Mouse (Mus musculus) kidney, postnatal 4 days (tissue): ENCODE data around the gene Sugp2.
"Not testable (repeated sequence)": the region's sequence is repeated elsewhere in the genome, so short reads cannot be mapped to it uniquely, and the experiment has no call there.

Experiments used
- DNase-seq, 2 experiments: peaks; one replicate each; pipeline ENCODE4 v3.0.0; 2021; ENCODE audit warnings: mixed read lengths in 2 of 2

Sugp2 gene

DNA sequence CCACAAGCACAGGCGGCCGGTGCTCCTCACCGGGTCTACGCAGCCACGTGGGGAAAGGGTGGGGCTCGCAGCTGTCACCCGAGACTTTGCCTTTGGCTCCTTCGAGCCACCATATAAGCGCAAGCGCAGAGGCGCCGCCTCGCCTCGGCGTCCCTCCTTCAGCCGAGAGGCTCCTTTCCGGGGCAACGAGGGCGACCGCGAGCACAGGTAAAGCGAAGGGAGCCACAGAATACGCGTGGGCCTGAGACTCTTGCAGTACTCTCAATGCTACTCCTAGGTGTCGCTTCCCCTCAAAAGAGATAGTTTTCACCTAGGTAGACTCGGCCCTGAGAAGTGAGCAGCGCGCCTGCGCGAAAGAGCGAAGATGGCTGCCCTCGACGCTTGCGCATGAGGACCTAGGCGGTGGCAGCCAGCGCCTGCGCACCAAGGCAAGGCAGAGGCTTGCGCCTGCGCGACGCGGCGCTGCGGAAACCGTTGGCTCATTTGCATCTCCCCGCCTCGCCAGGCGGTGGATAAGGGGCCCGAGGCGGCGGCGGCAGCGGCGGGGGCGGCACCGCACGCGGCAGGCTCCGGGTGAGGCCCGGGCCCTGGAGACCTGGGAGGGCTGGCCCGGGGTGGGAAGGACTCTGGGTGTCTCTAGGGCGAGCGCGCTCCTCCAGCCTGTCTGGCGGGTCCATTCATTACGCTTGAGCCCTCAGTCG lies at the start of gene Sugp2, which contains the start of gene Armc6:
Sugp2 (plus strand) TSS at position 147 of the 701 bp plus-strand sequence.
Armc6 (minus strand) TSS at position 387 of the 701 bp plus-strand sequence.
- peak; percentile 95 to 97 for DNase-seq

DNA sequence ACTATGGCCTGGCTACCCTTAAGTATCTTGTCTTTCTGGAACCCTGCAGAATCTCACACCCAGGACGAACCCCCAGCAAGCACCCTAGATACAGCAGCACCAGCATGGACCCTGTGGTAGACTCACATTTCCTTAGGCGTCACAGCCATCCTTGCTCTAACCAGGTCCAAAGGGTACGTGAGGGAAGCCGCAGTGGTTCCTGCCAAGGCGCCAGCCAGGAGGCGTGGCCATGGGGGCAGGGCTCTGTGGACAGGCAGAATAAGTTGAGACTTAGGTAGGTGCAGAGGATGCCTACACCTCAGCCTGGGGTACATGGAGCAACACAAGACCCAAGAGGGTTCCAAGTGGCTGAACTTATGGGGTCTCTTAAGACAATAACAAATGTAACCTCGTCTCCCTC lies 45.3 kb upstream of the Sugp2 start:
- peak; percentile 58 to 71 for DNase-seq

DNA sequence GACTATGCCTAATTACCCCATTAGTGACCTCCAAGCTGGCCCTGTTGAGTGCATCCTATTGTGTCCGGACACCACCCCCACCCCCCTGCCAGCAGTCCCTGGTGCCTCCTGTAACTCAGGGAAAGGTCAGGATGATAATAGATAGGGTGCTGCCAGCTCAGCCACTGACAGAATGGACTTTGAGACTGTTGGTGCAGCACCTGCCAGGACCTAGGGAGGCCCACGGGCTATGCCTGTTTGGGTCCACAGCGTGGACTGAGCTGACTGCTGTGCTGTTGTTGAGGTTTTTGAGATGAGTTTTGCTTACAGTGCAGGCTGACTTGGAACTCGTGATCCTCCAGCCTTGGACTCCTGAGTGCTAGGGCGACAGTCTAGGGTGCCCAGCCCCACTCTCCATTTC lies 40.8 kb upstream of the Sugp2 start:
- DNase-seq = peak in 1 of 2 experiments; percentile 50

DNA sequence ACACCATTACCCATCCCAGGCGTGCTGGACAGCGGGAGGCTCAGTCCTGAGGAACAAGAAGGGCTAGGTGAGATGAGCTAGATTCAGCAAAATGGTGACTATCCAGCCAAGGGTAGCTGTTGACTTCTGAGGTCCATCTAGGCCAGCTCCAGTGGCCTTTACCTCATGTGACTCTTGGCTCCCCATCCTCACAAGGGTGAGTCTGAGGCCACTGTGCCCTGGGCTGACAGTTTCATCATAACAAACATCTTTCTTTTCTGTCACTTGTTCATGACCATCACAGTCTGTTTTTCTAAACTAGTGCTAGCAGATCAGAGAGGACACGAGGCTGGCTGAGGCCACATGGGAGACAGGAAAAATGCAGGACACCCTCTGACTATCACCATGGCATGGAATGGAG lies 39.8 kb upstream of the Sugp2 start:
- no peak for DNase-seq

DNA sequence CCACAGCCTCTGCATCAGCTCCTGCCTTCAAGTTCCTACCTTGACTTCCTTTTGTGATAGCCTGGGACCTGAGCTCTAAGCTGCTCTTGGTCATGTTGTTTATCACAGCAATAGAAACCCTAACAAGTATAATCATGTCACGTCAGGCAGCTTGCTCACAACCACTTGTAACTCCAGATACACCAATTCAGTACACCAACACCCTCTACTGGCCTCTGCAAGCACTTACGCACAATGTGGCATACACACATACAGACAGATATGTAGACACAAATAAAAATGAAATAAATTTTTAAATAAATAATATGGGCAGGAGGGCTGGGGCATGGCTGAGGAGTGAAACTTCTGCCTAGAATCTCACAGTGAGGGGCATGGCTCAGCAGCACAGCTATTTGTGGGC lies 38.3 kb upstream of the Sugp2 start:
- no peak for DNase-seq

DNA sequence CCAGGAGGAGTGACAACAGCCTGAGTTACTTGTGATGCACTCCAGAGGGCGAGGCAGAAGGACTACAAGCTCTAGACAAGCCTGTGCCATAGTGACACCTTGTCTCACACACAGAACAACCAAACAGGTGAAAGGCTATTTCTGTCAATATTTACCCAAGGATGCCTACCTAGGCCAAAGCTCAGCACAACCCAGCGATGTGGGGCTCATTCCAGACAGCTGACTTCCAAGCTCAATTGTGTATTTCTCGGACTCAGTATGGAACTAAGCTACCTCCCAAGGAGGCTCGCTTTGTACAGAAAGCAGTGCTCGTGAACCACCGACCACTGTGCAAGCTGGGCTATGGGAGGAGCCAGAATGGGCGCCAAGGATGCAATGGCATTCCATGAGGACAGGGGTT lies 36.4 kb upstream of the Sugp2 start:
- no peak for DNase-seq

DNA sequence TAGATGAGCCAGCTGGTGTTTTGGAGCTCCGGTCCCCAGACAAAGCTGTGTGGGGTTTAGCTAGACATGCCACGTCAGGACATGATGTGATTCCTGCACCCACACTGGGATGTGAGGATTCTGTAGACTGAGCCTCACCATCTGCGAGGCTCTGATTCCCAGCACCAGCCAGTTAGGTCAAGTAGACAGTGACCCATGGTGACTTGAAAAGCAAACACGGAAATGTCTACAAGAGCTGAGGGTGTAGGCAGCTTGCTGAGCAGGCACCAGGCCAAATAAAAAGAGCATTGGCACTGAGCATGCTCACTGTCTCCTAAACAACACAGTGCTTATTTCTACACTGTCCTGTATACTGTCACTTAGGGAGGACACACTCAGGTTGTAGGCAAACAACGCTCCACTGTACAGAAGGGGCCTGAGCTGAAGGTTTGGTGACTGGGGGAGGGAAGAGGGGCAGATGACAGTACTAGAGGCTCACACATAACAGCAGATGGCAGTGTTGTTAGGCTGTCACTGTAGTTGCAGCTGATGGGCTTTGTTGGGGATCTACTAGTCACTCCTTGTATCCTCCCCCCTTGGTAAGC lies 33.8 kb upstream of the Sugp2 start:
- peak in 1 of 2 experiments; percentile 27 for DNase-seq

DNA sequence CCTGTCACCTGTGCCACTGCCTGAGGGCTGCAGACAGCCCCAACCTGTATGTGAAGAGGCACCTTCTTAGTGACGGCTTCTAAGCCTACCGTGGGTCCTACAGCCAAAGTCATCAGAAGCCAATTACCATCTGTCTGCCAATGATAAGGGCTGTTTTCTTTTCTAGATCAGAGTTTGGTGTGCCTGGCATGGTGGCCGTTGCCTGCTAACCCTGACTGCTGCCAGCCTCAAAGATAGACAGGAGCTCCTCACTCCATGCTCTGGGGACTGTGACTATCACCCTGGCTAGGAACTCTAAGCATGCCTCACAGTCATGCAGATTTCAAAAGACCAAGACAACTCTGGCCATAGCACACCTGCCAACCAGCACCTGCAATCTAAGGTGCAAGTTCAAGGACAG lies 32.6 kb upstream of the Sugp2 start:
- no peak for DNase-seq

DNA sequence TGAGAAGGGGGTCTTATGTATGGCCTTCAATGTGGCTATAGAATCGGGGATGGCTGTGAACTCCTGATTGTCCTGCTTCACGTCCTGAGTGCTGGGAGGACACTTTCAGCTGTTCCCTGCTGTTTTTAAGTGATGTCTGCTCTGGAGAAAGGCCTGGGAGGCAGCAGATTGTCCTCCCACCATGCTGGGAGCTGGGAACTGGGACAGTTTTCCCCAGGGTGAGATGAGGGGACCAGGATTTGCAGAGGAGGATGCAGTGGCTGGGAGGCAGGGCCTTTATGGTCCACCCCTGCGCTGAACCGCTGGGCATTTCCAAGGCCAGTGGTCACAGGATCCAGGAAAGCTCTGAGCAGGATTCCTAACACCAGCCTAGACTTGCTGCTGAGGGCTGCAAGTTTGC lies 31.0 kb upstream of the Sugp2 start:
- no peak for DNase-seq

DNA sequence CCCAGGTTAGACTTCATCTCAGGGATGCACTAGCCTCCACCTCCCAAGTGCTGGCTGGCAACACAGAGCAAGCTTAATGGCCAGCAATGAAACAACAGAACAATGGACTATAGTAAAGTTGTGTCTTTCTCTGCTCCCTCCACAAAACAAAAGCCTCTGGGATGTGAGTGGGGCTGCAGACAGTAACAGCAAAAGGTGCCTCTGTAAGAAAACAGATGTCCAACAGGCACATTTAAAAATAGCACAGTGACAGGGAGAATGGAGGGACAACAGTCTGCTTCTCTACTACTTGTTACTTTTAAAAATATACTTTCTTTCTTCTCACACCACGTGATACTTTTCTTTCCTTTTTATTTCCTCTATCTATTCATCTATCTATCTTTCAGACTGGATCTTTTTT lies 29.3 kb upstream of the Sugp2 start:
- DNase-seq = no peak

DNA sequence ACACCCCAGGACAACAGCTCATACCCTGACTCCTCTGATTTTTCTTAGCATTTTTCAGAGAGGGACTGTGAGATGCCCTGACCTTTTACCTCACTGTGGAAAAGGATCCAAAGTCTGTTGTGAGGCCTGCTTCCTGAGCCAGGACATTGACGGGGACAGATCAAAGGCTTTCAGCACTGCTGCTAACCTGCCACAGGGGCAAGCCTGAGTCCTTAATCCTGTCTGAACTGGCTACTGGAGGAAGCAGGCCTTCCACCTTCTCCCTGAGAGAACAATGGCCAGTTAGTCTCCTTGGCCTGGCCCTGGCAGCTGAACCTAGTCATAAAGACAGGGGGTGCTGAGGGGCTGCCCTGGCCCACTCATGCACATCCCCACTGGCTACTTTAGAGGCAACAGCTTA lies 25.9 kb upstream of the Sugp2 start:
- DNase-seq = peak; percentile 20 to 46

DNA sequence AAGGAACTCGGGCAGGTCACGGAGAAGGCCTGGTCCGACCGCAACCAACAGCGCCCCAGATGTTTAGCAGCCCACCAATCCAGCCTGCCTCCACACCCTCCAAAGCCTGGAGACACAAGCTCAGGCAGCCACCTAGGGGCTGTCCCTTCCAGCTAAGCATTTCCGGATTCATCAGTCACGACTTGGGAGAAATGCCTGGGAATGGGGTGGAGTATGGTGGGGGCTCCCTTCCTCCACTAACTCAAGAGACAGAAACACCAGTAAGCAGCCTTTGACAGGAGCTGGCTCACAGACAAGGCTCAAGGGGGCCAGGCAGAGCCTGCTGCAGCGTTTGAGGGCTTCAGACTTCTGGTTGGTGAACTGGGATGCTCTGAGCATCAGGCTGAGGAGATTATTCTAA lies 23.5 kb upstream of the Sugp2 start:
- peak; percentile 38 to 61 for DNase-seq

DNA sequence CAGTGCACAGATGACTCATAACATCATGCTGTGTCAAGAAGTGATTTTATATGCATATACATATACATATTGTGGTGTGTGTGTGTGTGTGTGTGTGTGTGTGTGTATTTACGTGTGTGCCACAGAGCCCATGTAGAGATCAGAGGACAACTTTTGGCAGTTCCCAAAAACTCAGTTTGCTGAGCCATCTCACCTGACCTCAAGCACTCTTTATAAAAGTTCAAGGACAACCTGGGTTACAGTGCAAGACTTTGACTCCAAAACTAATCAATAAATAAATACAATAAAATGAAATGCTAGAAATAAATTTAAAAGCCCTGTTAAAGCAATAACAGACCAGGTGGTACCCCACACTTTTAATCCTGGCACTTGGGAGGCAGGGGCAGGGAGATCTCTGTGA lies 22.8 kb upstream of the Sugp2 start:
- DNase-seq = no peak

DNA sequence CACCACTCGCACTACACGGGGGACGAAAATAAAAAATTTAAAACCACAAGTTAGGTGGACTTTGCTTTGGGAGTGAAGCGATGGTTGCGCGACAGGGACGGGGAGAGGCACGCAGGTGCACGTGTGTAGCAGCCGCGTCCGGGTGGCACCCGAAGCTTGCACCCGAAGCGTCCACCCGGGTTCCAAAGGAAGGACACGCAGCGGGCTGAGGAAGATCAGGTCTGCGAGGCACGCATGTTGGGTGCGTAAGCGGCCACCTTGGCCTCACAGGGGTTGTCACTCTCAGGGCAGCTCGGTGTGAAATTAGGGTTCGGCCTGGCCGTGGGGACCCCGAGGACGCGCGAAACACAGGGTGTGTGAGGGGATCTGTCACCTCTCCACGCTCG lies 22.3 kb upstream of the Sugp2 start:
- DNase-seq = peak in 1 of 2 experiments; percentile 46

DNA sequence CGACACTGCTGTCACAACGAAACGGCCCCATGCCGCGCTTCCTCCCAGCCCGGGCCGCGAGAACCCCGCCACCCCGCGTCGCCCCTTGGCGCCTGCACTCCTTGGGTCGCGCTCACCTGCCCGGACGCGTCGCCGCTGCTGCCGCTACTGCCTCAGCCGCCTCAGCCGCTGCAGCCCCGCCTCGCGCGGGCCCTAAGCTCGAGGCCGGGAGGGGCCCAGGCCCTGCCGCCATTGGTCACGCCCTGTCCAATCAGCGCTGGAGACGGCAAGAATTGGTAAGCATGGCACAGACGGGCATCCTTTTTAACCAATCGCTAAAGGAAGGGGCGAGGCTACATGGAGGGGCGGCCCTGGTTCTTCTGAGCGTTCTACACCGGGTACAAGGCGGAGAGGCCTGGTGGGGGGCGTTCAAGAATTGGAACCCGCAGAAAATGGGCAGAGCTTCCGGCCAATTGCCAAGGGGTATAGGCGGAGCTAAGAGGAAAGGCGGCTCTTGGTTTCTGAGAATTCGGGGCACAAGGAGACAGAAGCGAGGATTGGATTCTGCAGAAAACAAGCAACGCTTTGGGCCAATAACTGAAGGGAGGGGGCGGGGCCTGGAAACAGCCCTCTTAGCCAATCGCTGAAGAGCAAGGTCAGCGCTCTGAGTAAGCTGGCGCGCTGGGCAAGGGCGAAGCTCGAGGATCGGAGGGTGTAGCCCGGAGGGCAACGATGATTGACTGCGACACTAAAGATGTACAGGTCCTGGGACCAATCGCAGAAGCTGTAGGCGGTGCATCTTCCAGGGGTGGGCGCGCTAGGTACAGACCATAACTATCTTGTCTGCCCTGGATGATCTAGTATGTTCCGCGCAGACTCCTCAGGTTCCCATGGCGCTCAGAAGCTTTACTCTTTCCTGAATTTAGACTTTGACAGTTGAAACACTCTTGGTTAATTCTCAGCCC lies 21.6 kb upstream of the Sugp2 start, which contains the start of gene Slc25a42:
Slc25a42 (minus strand) TSS at position 194 of the 944 bp plus-strand sequence.
- peak; percentile 95 to 98 for DNase-seq

DNA sequence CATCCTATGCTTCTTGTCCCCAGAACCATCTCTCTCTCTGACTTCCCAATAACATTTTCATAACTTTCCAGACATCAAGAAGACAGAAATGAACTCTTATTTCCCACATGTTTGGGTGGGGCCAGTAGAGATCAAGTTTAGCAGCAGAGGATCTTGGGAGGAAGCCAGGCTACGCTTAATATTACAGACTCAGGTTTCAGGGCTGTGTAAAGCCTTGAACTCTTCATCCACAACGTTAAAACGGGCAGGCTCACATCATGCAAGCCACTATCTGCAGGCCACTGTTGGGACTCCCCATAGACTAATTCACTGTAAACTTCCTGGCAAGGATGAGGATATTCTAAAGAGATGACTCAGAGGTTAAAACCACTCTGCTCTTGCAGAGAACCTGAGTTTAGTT lies 19.6 kb upstream of the Sugp2 start:
- DNase-seq = no peak

DNA sequence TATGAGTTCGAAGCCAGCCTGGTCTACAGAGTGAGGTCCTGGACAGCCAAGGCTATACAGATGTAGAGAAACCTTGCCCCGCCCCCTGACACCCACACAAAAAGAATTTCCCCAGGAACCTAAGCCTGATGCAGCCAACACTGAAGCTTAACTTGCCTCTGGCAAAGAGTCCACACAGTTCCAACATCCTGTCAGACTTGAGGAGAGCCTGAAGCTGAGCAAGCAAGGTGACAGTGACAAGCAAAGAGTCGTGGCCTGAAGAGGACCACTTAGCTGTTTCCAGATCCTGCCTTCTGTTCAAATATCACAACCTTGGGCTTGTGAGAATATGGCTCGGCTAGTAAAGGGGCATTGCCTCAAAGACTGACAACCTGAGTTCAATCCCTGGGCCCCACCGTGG lies 18.9 kb upstream of the Sugp2 start:
- DNase-seq = no peak

DNA sequence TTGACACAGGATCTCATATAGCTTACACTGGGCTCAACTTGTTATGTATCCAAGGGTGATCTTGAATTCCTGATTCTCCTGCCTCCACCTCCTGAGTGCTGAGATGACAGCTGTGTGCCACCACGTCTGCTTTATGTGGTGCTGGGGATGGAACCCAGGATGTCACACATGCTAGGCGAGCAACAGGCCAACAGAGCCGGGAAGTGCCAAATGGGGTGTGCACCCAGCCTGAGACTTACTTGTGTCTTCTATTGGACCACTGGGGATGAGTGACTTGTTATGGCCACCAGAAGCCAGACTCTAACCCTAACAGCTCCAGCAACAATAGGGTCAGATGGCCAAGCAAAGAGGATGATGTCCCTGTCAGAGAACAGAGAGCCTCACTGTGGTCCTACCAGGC lies 17.9 kb upstream of the Sugp2 start:
- DNase-seq = not testable (repeated sequence)

DNA sequence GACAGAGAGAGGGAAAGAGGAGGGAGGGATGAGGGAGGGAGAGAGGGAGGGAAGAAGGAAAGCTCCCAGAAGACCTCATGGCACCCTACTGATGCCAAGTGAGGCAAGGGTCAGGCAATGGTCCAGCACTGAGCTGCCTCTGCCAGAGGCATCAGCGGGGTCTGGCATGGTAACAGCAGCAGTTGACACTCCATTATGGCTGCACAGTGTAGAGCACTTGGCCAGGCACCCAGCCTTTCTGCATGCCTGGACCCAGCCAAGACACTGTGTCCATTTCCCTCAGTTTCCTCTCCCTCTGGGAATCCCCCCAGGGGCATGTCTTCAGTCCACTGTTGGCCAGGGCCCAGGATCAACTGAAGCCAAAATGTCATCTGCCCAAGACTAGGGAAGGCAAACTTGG lies 17.5 kb upstream of the Sugp2 start:
- DNase-seq = peak in 1 of 2 experiments; percentile 52

DNA sequence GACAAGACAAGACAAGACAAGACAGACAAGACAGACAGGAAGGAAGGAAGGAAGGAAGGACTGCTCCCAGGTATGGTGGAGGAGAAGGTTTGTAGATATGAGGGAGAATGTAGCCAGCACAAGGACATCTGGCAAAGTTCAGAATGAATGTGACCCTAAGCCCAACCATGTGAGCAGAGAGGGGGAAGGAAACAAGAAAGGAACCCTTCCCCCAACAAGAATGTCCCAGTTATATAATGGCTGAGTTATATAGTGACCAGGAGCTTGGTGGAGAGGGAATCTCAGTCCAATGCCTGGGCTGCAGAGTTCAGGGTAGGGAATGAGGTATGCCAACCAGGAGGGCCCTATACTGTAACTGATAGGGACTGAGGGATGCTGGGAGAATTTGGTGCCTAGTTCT lies 16.6 kb upstream of the Sugp2 start:
- DNase-seq = no peak

DNA sequence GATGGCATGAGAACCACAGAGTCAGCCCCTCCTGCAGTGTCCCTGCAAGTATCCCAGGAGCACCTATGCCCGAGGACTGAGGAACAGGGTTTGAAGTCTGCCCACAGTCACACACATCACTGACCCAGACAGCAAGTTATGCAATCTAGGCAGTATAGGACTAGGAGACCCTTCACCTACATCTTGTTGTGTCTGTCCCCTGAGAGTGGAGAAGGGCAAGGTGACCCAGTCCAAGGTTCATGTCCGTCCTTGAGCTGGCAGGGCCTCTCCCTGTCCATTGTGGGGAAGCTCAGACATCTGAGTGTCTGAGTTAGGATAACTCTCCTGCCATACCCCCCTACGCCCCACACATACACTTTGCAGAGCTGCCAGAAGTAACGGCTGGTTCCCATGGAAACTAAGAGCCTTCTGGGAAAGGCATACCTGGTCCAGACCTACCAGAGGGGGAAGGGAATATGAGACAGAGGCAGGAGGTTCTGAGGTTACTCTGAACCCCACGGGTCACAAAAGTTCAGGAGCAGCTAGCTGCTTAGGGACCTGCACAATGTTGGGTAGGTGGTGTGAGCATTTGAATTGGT lies 14.8 kb upstream of the Sugp2 start:
- DNase-seq = peak in 1 of 2 experiments; percentile 27

DNA sequence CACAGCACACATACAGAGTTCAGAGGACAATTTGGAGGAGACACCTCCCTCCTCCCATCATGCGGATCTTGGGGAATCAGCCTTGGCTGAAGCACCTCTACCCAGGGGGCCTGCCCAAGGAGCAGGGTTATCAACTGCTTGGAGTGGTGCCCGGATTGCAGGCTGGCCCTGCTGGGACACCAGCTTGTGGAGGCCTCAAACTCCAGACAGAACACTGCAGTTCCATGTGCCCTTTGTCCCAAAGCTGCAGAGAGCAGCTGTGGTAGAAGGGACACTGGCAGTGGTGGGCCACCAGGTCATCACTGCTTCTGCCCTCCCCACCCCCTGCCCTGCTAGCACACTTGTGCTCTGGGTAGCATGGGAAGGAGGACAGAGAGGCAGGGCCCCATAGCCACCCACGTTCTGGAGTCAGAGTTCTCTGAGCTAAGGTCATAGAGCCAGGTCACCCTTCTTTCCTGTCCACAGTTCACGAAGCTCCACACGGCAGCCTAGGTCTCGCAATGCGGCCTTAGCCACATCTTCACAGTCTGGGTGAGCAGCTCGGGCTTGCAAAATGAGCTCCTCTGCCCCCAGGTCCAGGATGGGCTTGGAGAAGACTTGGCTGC lies 13.7 kb upstream of the Sugp2 start:
- DNase-seq = peak in 1 of 2 experiments; percentile 47

DNA sequence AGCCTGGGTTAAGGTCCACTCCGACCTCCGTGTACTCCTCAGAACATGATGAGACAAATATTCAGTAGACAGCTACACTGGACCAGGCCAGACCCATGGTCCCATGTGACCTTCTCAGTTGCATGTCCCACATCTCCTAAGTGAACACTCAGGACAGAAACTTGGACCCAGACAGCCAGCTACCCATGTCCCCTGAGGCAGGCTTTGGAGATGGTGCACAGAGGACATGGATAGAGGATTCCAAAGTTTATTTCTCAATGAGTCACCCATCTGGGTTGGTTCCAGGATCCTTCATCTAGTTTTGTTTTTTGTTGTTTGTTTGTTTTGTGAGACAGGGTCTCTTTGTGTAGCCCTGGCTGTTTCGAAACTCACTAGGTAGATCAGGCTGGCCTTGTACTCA lies 13.1 kb upstream of the Sugp2 start:
- DNase-seq = no peak
